Mouse (Mus musculus): Measurements from ENCODE around the gene Gcm1. TPM values are rescaled to one million over a fixed set of nuclear protein-coding genes. Genes with fewer than 3 reads are reported as not detected.

Gcm1 gene
- polyA plus RNA-seq, 1 experiment from 2014 or later = not detected

- H3K27ac ChIP-seq (replicated peaks; ENCODE audit: low read depth, low read length) = no peak overlapping the region
- no peaks in the 10 kb centered on the region for H3K27me3 ChIP-seq (ENCODE audit: control insufficient read depth, insufficient read depth, low read length)
- no peak overlapping the region for H3K4me3 ChIP-seq (replicated peaks; ENCODE audit: low read depth, low read length)
- WGBS = 49% methylated on average over 1 of the region's 1 CpGs
- no peaks in the 10 kb centered on the region for H3K4me1 ChIP-seq (ENCODE audit: control insufficient read depth, insufficient read depth, low read length)
- H3K36me3 ChIP-seq (ENCODE audit: control insufficient read depth, insufficient read depth, low read length) = no peaks in the 10 kb centered on the region
- no peaks in the 10 kb centered on the region for H3K9me3 ChIP-seq (ENCODE audit: control insufficient read depth, low read length)
- no peak overlapping the region for H3K9ac ChIP-seq (replicated peaks; ENCODE audit: low read length)
- ATAC-seq (ENCODE audit: low FRiP score, low TSS enrichment) (no peak), DNase-seq (no peak)
- H3K4me2 ChIP-seq (ENCODE audit: low read length) = no peak overlapping the region
These were observed 37.9 kb upstream of the Gcm1 start for GRCm38 (mm10) chr9:78013813-78014212.

GRCm38 (mm10) chr9:78015816-78016215 lies 35.9 kb upstream of the Gcm1 start:
- Histone ChIP-seq H3K4me1 (ENCODE audit: control insufficient read depth, insufficient read depth, low read length) (no peaks in the 10 kb centered on the region), H3K27ac (replicated peaks; ENCODE audit: low read depth, low read length) (no peak overlapping the region), H3K4me3 (replicated peaks; ENCODE audit: low read depth, low read length) (no peak overlapping the region), H3K9me3 (ENCODE audit: control insufficient read depth, low read length) (no peaks in the 10 kb centered on the region), H3K4me2 (ENCODE audit: low read length) (no peak overlapping the region), H3K9ac (replicated peaks; ENCODE audit: low read length) (no peak overlapping the region), H3K27me3 (ENCODE audit: control insufficient read depth, insufficient read depth, low read length) (no peaks in the 10 kb centered on the region), H3K36me3 (ENCODE audit: control insufficient read depth, insufficient read depth, low read length) (no peaks in the 10 kb centered on the region)
- DNase-seq (no peak), ATAC-seq (ENCODE audit: low FRiP score, low TSS enrichment) (no peak)
- 78% methylated on average over 7 of the region's 7 CpGs for WGBS

GRCm38 (mm10) chr9:78016288-78016687 lies 35.4 kb upstream of the Gcm1 start:
- Histone ChIP-seq H3K9ac (replicated peaks; ENCODE audit: low read length) (no peak overlapping the region), H3K4me3 (replicated peaks; ENCODE audit: low read depth, low read length) (no peak overlapping the region), H3K36me3 (ENCODE audit: control insufficient read depth, insufficient read depth, low read length) (no peaks in the 10 kb centered on the region), H3K27ac (replicated peaks; ENCODE audit: low read depth, low read length) (no peak overlapping the region), H3K4me2 (ENCODE audit: low read length) (peak overlapping the region; percentile 36), H3K4me1 (ENCODE audit: control insufficient read depth, insufficient read depth, low read length) (peaks cover 4% of the 10 kb centered on the region; the same call in 1 of the 2 replicates), H3K9me3 (ENCODE audit: control insufficient read depth, low read length) (no peaks in the 10 kb centered on the region), H3K27me3 (ENCODE audit: control insufficient read depth, insufficient read depth, low read length) (no peaks in the 10 kb centered on the region)
- ATAC-seq (ENCODE audit: low FRiP score, low TSS enrichment) = no peak
- DNase-seq = peak; percentile 30
- WGBS = 44% methylated on average over 15 of the region's 15 CpGs

GRCm38 (mm10) chr9:78021256-78021655 lies 30.5 kb upstream of the Gcm1 start:
- 3% methylated on average over 9 of the region's 9 CpGs for WGBS
- Histone ChIP-seq H3K9ac (replicated peaks; ENCODE audit: low read length) (no peak overlapping the region), H3K27me3 (ENCODE audit: control insufficient read depth, insufficient read depth, low read length) (no peaks in the 10 kb centered on the region), H3K4me3 (replicated peaks; ENCODE audit: low read depth, low read length) (no peak overlapping the region), H3K36me3 (ENCODE audit: control insufficient read depth, insufficient read depth, low read length) (no peaks in the 10 kb centered on the region), H3K9me3 (ENCODE audit: control insufficient read depth, low read length) (no peaks in the 10 kb centered on the region), H3K27ac (replicated peaks; ENCODE audit: low read depth, low read length) (no peak overlapping the region), H3K4me2 (ENCODE audit: low read length) (no peak overlapping the region), H3K4me1 (ENCODE audit: control insufficient read depth, insufficient read depth, low read length) (peaks cover 6% of the 10 kb centered on the region; the same call in 1 of the 2 replicates)
- DNase-seq (peak; percentile 22), ATAC-seq (ENCODE audit: low FRiP score, low TSS enrichment) (no peak)

GRCm38 (mm10) chr9:78022187-78022945 lies 29.4 kb upstream of the Gcm1 start:
- DNase-seq = no peak
- Histone ChIP-seq H3K4me2 (ENCODE audit: low read length) (no peak overlapping the region), H3K27me3 (ENCODE audit: control insufficient read depth, insufficient read depth, low read length) (no peaks in the 10 kb centered on the region), H3K4me1 (ENCODE audit: control insufficient read depth, insufficient read depth, low read length) (peaks cover 6% of the 10 kb centered on the region; the same call in 1 of the 2 replicates), H3K9ac (replicated peaks; ENCODE audit: low read length) (no peak overlapping the region), H3K36me3 (ENCODE audit: control insufficient read depth, insufficient read depth, low read length) (no peaks in the 10 kb centered on the region), H3K4me3 (replicated peaks; ENCODE audit: low read depth, low read length) (no peak overlapping the region), H3K27ac (replicated peaks; ENCODE audit: low read depth, low read length) (no peak overlapping the region), H3K9me3 (ENCODE audit: control insufficient read depth, low read length) (no peaks in the 10 kb centered on the region)
- ATAC-seq (ENCODE audit: low FRiP score, low TSS enrichment) = no peak
- WGBS = 84% methylated on average over 8 of the region's 8 CpGs

GRCm38 (mm10) chr9:78024823-78025222 lies 26.9 kb upstream of the Gcm1 start:
- H3K4me2 ChIP-seq (ENCODE audit: low read length) = no peak overlapping the region
- H3K9ac ChIP-seq (replicated peaks; ENCODE audit: low read length) = no peak overlapping the region
- no peak overlapping the region for H3K4me3 ChIP-seq (replicated peaks; ENCODE audit: low read depth, low read length)
- H3K9me3 ChIP-seq (ENCODE audit: control insufficient read depth, low read length) = no peaks in the 10 kb centered on the region
- ATAC-seq (ENCODE audit: low FRiP score, low TSS enrichment) = peak; percentile 67; the same call in 1 of the 2 replicates
- H3K36me3 ChIP-seq (ENCODE audit: control insufficient read depth, insufficient read depth, low read length) = no peaks in the 10 kb centered on the region
- DNase-seq = peak; percentile 82
- 18% methylated on average over 3 of the region's 3 CpGs for WGBS
- no peaks in the 10 kb centered on the region for H3K27me3 ChIP-seq (ENCODE audit: control insufficient read depth, insufficient read depth, low read length)
- H3K27ac ChIP-seq (replicated peaks; ENCODE audit: low read depth, low read length) = no peak overlapping the region
- H3K4me1 ChIP-seq (ENCODE audit: control insufficient read depth, insufficient read depth, low read length) = peaks cover 6% of the 10 kb centered on the region; the same call in 1 of the 2 replicates

- no peak overlapping the region for H3K4me3 ChIP-seq (replicated peaks; ENCODE audit: low read depth, low read length)
- H3K27me3 ChIP-seq (ENCODE audit: control insufficient read depth, insufficient read depth, low read length) = no peaks in the 10 kb centered on the region
- H3K9ac ChIP-seq (replicated peaks; ENCODE audit: low read length) = no peak overlapping the region
- no peak for ATAC-seq (ENCODE audit: low FRiP score, low TSS enrichment)
- no peaks in the 10 kb centered on the region for H3K4me1 ChIP-seq (ENCODE audit: control insufficient read depth, insufficient read depth, low read length)
- H3K36me3 ChIP-seq (ENCODE audit: control insufficient read depth, insufficient read depth, low read length) = no peaks in the 10 kb centered on the region
- no peaks in the 10 kb centered on the region for H3K9me3 ChIP-seq (ENCODE audit: control insufficient read depth, low read length)
- H3K4me2 ChIP-seq (ENCODE audit: low read length) = no peak overlapping the region
- no peak for DNase-seq
- 81% methylated on average over 3 of the region's 3 CpGs for WGBS
- no peak overlapping the region for H3K27ac ChIP-seq (replicated peaks; ENCODE audit: low read depth, low read length)
These were observed 24.6 kb upstream of the Gcm1 start for GRCm38 (mm10) chr9:78027099-78027498.

DNA sequence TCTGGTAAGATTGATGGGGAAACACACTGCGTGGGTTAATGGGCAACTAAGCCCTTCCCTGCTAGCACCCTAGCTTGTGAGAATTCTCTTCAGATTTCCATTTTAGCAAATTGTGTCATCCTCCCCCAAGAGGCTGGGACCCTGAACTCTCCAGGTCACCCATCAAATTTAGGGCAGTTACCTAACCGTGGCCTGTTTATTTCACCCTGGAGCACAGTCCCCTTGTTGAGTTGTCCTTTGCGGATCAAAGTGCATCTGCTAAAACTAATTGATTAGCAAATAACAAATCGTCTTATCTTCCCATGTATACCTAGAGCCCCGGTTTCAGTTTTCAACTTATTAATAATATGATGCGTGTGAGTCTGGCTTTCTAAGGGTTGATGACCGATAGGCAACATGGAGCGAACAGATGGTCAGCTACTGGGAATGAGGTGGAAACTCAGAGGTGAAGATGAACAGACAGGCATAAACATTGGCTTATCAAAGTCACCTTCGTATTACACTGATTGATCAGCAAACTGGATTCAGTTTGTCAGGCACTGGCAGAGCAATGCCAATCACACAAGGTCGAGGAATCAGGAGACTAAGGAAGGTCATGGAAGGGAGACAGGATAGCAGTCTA lies 20.8 kb upstream of the Gcm1 start:
- Histone ChIP-seq H3K27me3 (ENCODE audit: control insufficient read depth, insufficient read depth, low read length) (no peaks in the 10 kb centered on the region), H3K36me3 (ENCODE audit: control insufficient read depth, insufficient read depth, low read length) (no peaks in the 10 kb centered on the region), H3K4me3 (replicated peaks; ENCODE audit: low read depth, low read length) (no peak overlapping the region), H3K27ac (replicated peaks; ENCODE audit: low read depth, low read length) (no peak overlapping the region), H3K4me1 (ENCODE audit: control insufficient read depth, insufficient read depth, low read length) (no peaks in the 10 kb centered on the region), H3K9me3 (ENCODE audit: control insufficient read depth, low read length) (no peaks in the 10 kb centered on the region), H3K9ac (replicated peaks; ENCODE audit: low read length) (no peak overlapping the region), H3K4me2 (ENCODE audit: low read length) (no peak overlapping the region)
- WGBS = 93% methylated on average over 10 of the region's 10 CpGs
- no peak for DNase-seq
- no peak for ATAC-seq (ENCODE audit: low FRiP score, low TSS enrichment)

DNA sequence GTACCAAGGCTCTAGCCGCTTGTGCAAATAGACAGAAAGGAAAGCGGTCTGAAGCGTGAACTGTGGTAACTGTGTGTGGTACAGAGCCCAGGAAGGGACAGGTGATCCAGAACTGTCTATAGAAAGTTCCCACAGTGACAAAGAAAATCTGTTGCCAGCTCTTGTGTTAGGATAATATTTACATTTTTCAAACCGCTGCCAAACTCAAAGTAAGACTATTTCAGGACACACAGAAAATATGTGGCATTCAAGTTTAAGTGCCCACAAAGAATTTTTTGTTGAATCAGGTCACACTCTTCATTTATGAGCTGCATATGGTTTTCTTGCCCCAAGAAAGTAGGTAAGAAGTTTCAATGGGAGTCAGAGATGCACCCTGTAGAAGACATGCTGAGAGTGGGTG lies 18.8 kb upstream of the Gcm1 start:
- H3K27ac ChIP-seq (replicated peaks; ENCODE audit: low read depth, low read length) = no peak overlapping the region
- no peaks in the 10 kb centered on the region for H3K36me3 ChIP-seq (ENCODE audit: control insufficient read depth, insufficient read depth, low read length)
- ATAC-seq (ENCODE audit: low FRiP score, low TSS enrichment) (no peak), DNase-seq (no peak)
- H3K4me2 ChIP-seq (ENCODE audit: low read length) = no peak overlapping the region
- no peaks in the 10 kb centered on the region for H3K9me3 ChIP-seq (ENCODE audit: control insufficient read depth, low read length)
- no peak overlapping the region for H3K4me3 ChIP-seq (replicated peaks; ENCODE audit: low read depth, low read length)
- no peak overlapping the region for H3K9ac ChIP-seq (replicated peaks; ENCODE audit: low read length)
- H3K27me3 ChIP-seq (ENCODE audit: control insufficient read depth, insufficient read depth, low read length) = no peaks in the 10 kb centered on the region
- H3K4me1 ChIP-seq (ENCODE audit: control insufficient read depth, insufficient read depth, low read length) = no peaks in the 10 kb centered on the region
- whole genome bisulfite sequencing = 95% methylated on average over 4 of the region's 4 CpGs
